In genomic region chr5:124629641-124630040, GRCm38 (mm10) we compare ENCODE assay signal across 8 mouse cellular contexts. TPM values are rescaled to one million over a fixed set of nuclear protein-coding genes. Genes with fewer than 3 reads are reported as not detected.
A peak's percentile ranks its signal among the peaks of the same experiment; 100 is the strongest.
DNase-seq lines count a peak whose midpoint lies in the region; ATAC-seq lines count a peak whose summit lies in the region.

No protein-coding gene starts in this region.

- no peak overlapping the region for H3K27ac ChIP-seq in heart, embryonic 16.5 days (ENCODE audit: low read length)
- no peak overlapping the region for H3K27ac ChIP-seq in limb, embryonic 11.5 days (replicated peaks; ENCODE audit: low read depth, low read length)

- peaks cover 20% of the 10 kb centered on the region for H3K4me1 ChIP-seq in heart, embryonic 16.5 days (ENCODE audit: control insufficient read depth, insufficient read depth, low read length)
- peaks cover 7% of the 10 kb centered on the region for H3K4me1 ChIP-seq in limb, embryonic 11.5 days (ENCODE audit: control insufficient read depth, insufficient read depth, low read length)

- H3K4me2 ChIP-seq in heart, embryonic 16.5 days (ENCODE audit: low read depth, low read length) = peak overlapping the region; percentile 86
- H3K4me2 ChIP-seq in limb, embryonic 11.5 days (ENCODE audit: low read depth, severe bottlenecking) = peak overlapping the region; percentile 89

- H3K9me3 ChIP-seq in heart, embryonic 16.5 days (replicated peaks; ENCODE audit: control insufficient read depth, low read length) = no peaks in the 10 kb centered on the region
- H3K9me3 ChIP-seq in limb, embryonic 11.5 days (ENCODE audit: control insufficient read depth, low read length) = no peaks in the 10 kb centered on the region

- 8% methylated on average over 11 of the region's 11 CpGs for WGBS in heart, embryonic 16.5 days
- WGBS in limb, embryonic 11.5 days = 21% methylated on average over 11 of the region's 11 CpGs

- no peaks in the 10 kb centered on the region for H3K27me3 ChIP-seq in heart, embryonic 16.5 days (ENCODE audit: control insufficient read depth, insufficient read depth, low read length)
- H3K27me3 ChIP-seq in limb, embryonic 11.5 days (ENCODE audit: control insufficient read depth, insufficient read depth, low read length) = no peaks in the 10 kb centered on the region

- H3K4me3 ChIP-seq in heart, embryonic 16.5 days (ENCODE audit: low read length) = peak overlapping the region; percentile 86
- peak overlapping the region; percentile 91 for H3K4me3 ChIP-seq in limb, embryonic 11.5 days (ENCODE audit: low read depth, low read length)

- ATAC-seq in heart, embryonic 16.5 days (replicated peaks; ENCODE audit: extremely low read depth, insufficient read depth, low FRiP score) = no peak
- ATAC-seq in limb, embryonic 11.5 days (ENCODE audit: insufficient number of reproducible peaks, low FRiP score, low TSS enrichment, low read depth) = no peak
- ATAC-seq in frontal cortex, adult (ENCODE audit: low TSS enrichment) = no peak; the same call in 1 of the 2 replicates

- DNase-seq in cerebellum, postnatal 14 days = peak; percentile 14 to 16
- DNase-seq in cerebellum, adult 9-10 months = no peak
- DNase-seq in CD4-positive helper T cell, adult 2 months (ENCODE audit: low read depth, low spot score) = peak; percentile 32
- DNase-seq in limb, embryonic 11.5 days (ENCODE audit: low spot score) = no peak
- DNase-seq in natural killer cell, adult 2 months (ENCODE audit: low spot score in 2 of 2) = peak; percentile 26 to 34
- no peak for DNase-seq in retina, embryonic 14.5 days (ENCODE audit: low spot score)

- H3K36me3 ChIP-seq in heart, embryonic 16.5 days (ENCODE audit: control insufficient read depth, insufficient read depth) = peaks cover 7% of the 10 kb centered on the region
- H3K36me3 ChIP-seq in limb, embryonic 11.5 days (ENCODE audit: control insufficient read depth, insufficient read depth, low read length) = peaks cover under 1% of the 10 kb centered on the region; the same call in 1 of the 2 replicates

- H3K9ac ChIP-seq in heart, embryonic 16.5 days (ENCODE audit: low read length) = peak overlapping the region; percentile 90
- H3K9ac ChIP-seq in limb, embryonic 11.5 days (ENCODE audit: low read length) = peak overlapping the region; percentile 69

RNA-seq across cellular contexts. Expression of gene Atp6v0a2, which starts 1.3 kb away (rescaled TPM):
- polyA plus RNA-seq in heart, embryonic 16.5 days (2015; fragmentation: Nextera tagmentation; extraction: Ambion mirVana) = 32.3 and 33.4 TPM in 2 replicates
- polyA plus RNA-seq in limb, embryonic 11.5 days (2014; fragmentation: Nextera tagmentation; extraction: Ambion mirVana) = 47.1 and 49.2 TPM in 2 replicates

RNA-seq across cellular contexts. Expression of gene Gtf2h3, which starts 50.7 kb away (rescaled TPM):
- polyA plus RNA-seq in heart, embryonic 16.5 days (2015; fragmentation: Nextera tagmentation; extraction: Ambion mirVana) = 34.3 TPM in 2 replicates
- 98.7 and 107 TPM in 2 replicates for polyA plus RNA-seq in limb, embryonic 11.5 days (2014; fragmentation: Nextera tagmentation; extraction: Ambion mirVana)

RNA-seq across cellular contexts. Expression of gene Eif2b1, which starts 50.7 kb away (rescaled TPM):
- polyA plus RNA-seq in heart, embryonic 16.5 days (2015; fragmentation: Nextera tagmentation; extraction: Ambion mirVana) = 53.3 and 62.2 TPM in 2 replicates
- polyA plus RNA-seq in limb, embryonic 11.5 days (2014; fragmentation: Nextera tagmentation; extraction: Ambion mirVana) = 83.1 and 85.1 TPM in 2 replicates

Comparison
In these comparisons a context has a peak if more than half of its experiments do, and no peak if none do; other contexts are left out.
1. DNase-seq: peak in cerebellum, postnatal 14 days (2 of 2), CD4-positive helper T cell, adult 2 months (single experiment) and natural killer cell, adult 2 months (2 of 2); none in cerebellum, adult 9-10 months (single experiment), limb, embryonic 11.5 days (single experiment) and retina, embryonic 14.5 days (single experiment).